Mouse (Mus musculus) bone marrow, adult 2 months (tissue): ENCODE measurements around the gene Rapgef4. TPM values are rescaled to one million over a fixed set of nuclear protein-coding genes. Genes with fewer than 3 reads are reported as not detected.

Source experiments
- H3K27ac ChIP-seq: fragments of 200-500 bp; 2 replicates; pipeline ENCODE4 v1.5.1; 2012; ENCODE audit warnings: low read depth, mild to moderate bottlenecking, control low read depth, inconsistent platforms, low read length; ENCODE audit not compliant: control insufficient read depth, poor library complexity, insufficient read depth
- H3K4me1 ChIP-seq: fragments of 200-500 bp; 2 replicates; pipeline ENCODE4 v1.6.1; 2011; ENCODE audit warnings: low read length; ENCODE audit not compliant: control insufficient read depth, insufficient read depth
- H3K4me3 ChIP-seq: fragments of 200-500 bp; replicated peaks from 2 replicates; pipeline ENCODE3; 2011; ENCODE audit warnings: mild to moderate bottlenecking, low read depth, low read length, control low read depth; ENCODE audit not compliant: control insufficient read depth
- CTCF ChIP-seq: fragments of 200-500 bp; IDR thresholded peaks from 2 replicates; pipeline ENCODE4 v1.5.1; 2011; ENCODE audit warnings: low read length, control low read depth; ENCODE audit not compliant: control insufficient read depth, insufficient read depth
- POLR2A ChIP-seq: fragments of 200-500 bp; IDR thresholded peaks from 2 replicates; pipeline ENCODE4 v1.6.1; 2011; ENCODE audit warnings: low read depth, mild to moderate bottlenecking, control low read depth, low read length, borderline replicate concordance; ENCODE audit not compliant: control insufficient read depth
- WGBS: fragments of 180-500 bp; shearing (Covaris S2); methylation state at CpG from one replicate; pipeline ENCODE4 v1.1.7; 2018; 5-methylcytosine and 5-hydroxymethylcytosine counted together
- polyA plus RNA-seq: library from polyadenylated mRNA; stranded (reverse); fragments of >200 nt; gene quantifications from 2 replicates; pipeline ENCODE4 v1.2.4, GENCODE M21; 2011; ENCODE audit warnings: low replicate concordance; ENCODE audit not compliant: missing spikeins, insufficient read depth, insufficient read length

The Rapgef4 gene
- polyA plus RNA-seq, 1 experiment = 4.9 TPM

DNA sequence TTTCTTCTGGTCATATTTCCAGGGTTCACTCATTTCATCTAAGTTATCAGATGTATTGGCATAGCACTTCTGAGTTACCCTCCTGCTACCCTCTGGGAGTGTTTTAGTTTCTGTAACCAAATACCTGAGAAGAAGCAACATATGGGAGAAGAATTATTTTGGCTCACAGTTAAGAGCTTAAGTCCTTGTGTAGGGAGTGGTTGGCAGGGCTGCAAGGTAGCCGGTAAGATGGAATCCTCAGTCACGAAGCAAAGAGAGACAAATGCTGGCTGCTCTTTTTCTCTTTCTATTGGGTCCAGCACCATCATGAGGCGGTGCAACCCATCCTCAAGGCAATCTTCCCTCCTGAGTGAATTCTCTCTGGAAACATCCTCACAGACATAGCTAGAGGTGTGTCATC is 11.1 kb downstream of the Rapgef4 start:
- Histone ChIP-seq H3K27ac (no peak overlapping the region), H3K4me3 (no peak overlapping the region), H3K4me1 (no peaks in the 10 kb centered on the region)
- TF ChIP-seq POLR2A (no peak), CTCF (no peak)
- WGBS = 89% methylated on average over 3 of the region's 3 CpGs

DNA sequence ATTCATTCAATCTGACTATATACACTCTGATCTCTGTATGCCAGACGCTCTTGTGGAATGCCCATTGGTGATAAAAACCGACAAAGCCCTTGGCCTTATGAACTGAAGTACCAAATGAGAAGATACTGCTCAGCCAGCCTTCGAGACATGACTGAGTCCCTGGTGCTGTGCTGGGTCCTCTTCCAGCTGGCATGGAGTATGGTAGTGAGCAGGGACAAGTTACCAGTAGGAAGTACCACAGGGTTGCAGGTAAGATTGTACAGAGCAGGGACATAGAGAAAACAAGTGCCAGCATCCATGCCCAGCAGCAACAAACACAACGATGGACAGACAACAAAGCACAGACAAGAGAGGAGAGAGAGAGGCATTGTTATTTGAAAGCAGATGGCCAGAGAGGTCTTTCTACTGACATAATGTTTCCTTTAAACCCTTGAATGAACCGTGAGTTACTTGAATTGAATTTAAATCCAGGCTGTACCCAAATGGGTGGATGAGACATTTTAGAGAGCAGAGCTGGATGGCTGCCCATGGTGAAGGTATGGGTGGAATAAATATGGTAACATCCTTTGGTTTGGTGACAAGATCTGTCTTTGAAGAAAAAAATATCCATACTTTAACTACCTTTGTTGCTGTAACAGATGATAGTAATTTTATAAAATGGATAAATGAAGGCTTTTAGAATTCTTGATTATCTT is 12.8 kb downstream of the Rapgef4 start:
- Histone ChIP-seq H3K4me3 (no peak overlapping the region), H3K4me1 (no peaks in the 10 kb centered on the region), H3K27ac (no peak overlapping the region)
- TF ChIP-seq CTCF (no peak), POLR2A (no peak)
- WGBS = 87% methylated on average over 5 of the region's 5 CpGs

DNA sequence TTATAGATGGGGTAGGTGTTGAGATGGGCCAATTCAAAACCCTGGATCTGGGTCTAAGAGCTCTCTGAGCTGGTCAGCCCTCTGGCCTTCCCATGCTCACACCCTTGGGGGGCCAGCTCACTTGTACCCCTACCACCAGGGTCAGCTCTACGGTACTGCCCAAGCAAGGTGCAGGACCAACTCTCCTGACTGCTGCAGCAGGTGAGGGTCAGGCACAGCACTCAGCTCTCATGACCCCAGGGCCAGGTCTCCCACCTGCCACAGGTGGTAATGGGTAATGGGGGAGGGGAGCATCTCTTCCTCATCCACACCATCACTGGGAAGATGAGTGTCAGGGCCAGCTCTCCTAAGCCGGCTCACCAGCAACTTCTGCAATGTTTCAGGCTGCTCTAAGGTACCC is 17.5 kb downstream of the Rapgef4 start:
- H3K4me1 ChIP-seq = no peaks in the 10 kb centered on the region
- WGBS = 78% methylated on average over 2 of the region's 2 CpGs
- no peak for TF ChIP-seq POLR2A
- no peak for TF ChIP-seq CTCF
- no peak overlapping the region for H3K4me3 ChIP-seq
- no peak overlapping the region for H3K27ac ChIP-seq

DNA sequence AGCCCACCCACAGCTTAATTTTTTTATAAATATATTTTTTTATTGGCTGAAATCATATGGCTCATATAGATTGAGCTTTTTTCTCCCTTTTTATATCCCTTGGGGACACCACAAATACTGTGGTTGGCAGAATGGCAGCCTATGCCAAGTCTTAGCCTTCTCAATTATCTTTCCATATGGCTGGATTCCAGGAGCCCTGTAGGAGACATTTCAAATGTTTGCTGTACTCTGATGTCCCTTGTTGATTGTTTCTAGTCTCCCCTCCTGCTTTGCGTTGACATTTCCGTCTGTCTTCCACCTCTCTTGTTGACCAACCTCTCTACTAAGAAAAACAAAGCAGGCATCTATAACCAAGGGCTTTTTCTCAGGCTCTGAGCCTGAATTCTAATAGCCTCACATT is 19.1 kb downstream of the Rapgef4 start:
- no peaks in the 10 kb centered on the region for H3K4me1 ChIP-seq
- no peak for TF ChIP-seq POLR2A
- TF ChIP-seq CTCF = no peak
- H3K27ac ChIP-seq = no peak overlapping the region
- WGBS = 90% methylated on average over 2 of the region's 2 CpGs
- H3K4me3 ChIP-seq = no peak overlapping the region

DNA sequence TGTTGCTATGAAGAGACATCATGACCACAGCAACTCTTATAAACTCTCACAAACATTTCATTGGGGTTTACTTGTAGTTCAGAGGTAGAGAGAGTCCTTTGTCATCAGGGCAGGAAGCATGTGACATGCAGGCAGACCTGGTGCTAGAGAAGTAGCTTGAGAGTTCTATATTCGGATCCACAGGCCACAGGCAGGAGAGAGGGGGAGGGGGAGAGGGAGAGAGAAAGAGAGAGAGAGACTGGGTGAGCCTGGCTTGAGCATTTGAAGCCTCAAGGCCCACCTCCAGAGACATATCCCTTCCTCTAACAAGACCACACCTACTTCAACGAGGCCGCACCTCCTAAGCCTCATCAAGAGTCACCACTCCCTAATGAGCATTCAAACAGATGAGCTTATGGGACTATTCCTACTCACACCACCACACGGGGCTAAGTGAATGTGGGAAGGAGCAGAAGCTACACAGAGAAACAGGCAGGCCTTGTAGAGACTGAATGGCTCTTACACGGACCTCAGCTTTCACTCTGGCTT is 21.9 kb downstream of the Rapgef4 start:
- WGBS = 58% methylated on average over 5 of the region's 5 CpGs
- TF ChIP-seq CTCF = no peak
- no peak for TF ChIP-seq POLR2A
- no peak overlapping the region for H3K27ac ChIP-seq
- H3K4me3 ChIP-seq = no peak overlapping the region
- H3K4me1 ChIP-seq = no peaks in the 10 kb centered on the region

DNA sequence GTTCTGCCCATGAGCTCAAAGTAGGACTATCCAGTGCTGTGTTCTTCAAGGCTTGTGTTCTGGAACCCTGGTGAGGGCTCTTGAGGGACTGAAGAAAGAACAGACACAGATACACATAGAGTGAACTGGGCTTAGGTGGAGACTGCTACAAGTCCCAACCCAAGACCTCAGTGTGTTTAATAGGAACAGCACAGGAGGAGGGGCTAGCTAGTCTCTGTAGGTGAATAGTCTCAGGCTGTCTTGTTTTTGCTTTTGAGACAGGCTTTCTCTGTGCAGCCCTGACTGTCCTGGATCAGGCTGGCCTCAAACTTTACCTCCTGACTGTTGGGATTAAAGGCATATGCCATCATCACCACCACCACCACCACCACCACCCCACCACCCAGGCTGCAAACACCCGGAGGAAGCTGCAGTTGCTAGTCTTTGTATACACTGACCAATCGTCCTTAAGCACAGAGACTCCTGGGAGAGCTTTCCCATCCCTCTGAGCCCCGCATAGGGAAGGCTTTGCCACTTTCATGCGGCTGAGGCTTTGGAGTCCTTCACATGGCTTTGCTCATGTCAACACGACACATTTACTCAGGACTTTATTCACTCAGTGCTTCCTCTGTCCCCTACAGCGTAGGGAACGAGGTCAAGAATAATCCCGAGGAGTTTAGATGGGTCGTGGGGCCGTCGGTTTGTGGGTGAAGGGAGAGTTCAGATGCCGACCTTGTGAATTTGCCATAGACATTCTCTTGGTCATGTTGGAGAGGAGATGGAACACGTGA is 22.9 kb downstream of the Rapgef4 start:
- TF ChIP-seq CTCF = no peak
- no peak for TF ChIP-seq POLR2A
- WGBS = 82% methylated on average over 13 of the region's 13 CpGs
- Histone ChIP-seq H3K4me1 (no peaks in the 10 kb centered on the region), H3K4me3 (no peak overlapping the region), H3K27ac (no peak overlapping the region)

DNA sequence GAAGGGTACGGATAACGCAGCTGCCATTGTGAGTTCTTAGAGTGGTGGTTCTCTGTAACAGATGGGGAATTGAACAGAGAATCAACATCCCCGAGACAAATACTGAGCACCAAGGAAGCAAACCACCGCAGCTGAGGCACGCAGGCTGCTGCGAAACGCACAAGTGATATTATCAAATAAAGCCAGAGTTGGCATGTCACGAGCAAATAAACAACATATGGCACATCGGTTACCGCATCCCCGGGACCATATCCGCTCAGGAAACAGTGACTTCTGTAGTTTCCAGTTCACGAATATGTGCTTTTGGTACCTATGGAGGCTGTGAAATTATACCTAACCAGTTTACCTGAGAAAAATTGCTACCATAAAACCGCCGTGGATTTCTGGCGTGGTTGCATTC is 24.0 kb downstream of the Rapgef4 start:
- no peak overlapping the region for H3K27ac ChIP-seq
- 91% methylated on average over 16 of the region's 16 CpGs for WGBS
- H3K4me3 ChIP-seq = no peak overlapping the region
- TF ChIP-seq CTCF (no peak), POLR2A (no peak)
- no peaks in the 10 kb centered on the region for H3K4me1 ChIP-seq

DNA sequence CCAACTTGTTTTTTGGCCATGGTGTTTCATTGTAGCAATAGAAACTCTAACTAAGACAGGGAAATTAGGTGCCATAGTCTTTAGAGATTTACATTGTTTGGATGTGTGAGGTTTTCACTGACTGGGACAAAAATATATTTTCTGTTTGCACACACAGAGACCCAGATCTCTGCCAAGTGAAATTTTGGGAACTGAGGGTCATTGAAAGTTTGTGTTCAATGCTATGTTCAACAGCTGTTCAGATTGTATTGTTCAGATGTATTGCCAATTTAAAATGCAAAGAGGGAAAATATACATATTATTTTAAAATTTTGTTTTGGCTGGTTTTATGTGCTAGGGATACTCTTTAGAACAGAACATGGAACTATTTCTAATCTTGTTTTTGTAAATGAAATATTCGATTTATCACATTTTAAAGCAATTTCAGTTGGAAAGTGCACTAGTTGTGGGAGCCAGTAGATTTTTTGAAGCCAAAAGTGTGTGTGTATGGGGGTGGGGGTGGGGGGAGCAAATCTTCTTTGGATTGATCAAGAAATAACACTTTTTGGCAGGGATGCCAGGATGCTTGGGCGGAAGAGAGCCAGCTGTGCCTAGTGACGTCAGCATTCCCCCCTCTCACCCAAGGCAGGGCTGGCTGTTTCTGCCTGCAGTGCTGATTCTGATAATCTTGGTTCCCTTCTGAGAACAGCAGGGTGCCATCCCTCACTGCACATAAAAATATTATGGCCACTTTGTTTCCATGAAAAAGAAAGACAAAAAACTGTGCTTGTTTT is 28.6 kb downstream of the Rapgef4 start:
- no peak for TF ChIP-seq CTCF
- no peak overlapping the region for H3K27ac ChIP-seq
- no peaks in the 10 kb centered on the region for H3K4me1 ChIP-seq
- H3K4me3 ChIP-seq = no peak overlapping the region
- WGBS = 79% methylated on average over 3 of the region's 3 CpGs
